Mouse (Mus musculus) adrenal gland, adult 8-10 months (tissue): Measurements from ENCODE around the gene Dlx4. TPM values are rescaled to one million over a fixed set of nuclear protein-coding genes. Genes with fewer than 3 reads are reported as not detected.

Experiments
- DNase-seq: peaks from one replicate; pipeline ENCODE4 v3.0.0; 2022
- total RNA-seq, 4 experiments: library from RNA; stranded (reverse); gene quantifications; 2 replicates each; pipeline ENCODE4 v1.2.4; 2022

Dlx4 gene
- under 1 TPM in 2 of 4 experiments, not detected in 2; 0.28 to 0.32 TPM for total RNA-seq

DNA sequence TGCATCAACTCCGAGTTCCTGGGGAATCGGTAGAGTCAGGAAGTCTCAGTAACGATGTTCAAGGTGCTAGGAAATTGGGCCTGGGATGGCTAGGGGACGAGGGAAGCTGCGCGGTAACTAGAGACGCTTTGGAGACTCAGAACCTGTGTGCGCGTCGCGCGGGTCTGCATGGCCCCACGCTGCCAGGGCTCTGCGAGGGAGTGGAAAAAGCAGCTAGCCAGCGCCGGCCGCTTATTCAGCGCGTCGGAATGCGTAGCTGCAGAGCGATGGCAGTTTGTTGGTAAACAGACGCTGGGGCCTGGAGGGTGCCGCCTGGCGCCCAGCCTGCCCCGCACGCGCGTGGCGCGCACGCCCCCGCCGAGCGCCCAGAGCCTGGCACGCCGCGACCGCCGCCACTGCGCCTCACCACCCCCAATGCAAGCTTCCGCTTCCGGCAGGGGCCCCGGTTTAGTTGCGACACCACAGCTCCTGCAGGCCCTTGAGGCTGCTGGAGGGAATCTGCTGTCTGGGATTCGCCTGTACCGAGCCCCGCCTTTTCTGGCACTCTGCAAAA lies at the start of gene Dlx4:
TSS of gene Dlx4 (minus strand) at position 413 of the 553 bp plus-strand sequence.
- peak; percentile 40 for DNase-seq

DNA sequence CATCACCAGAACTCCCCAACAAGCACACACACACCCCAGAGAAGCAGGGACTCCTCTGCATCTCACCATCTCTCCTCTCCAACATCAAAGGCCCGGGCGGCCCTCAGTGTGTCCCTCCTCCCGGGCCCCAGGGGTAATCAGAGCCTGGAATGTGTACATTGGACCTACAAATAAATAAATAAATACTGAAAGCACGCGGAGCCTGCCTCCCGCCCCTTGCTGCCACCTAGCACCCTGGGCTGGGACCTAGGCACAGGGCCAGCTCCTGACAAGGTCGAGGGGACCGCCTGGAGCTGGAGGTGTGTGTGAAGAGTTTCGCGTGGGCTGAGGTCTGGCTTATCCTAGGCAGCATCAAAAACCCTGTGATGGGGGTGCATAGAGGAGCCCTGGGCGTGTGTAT lies 43.8 kb upstream of the Dlx4 start:
- DNase-seq = no peak

DNA sequence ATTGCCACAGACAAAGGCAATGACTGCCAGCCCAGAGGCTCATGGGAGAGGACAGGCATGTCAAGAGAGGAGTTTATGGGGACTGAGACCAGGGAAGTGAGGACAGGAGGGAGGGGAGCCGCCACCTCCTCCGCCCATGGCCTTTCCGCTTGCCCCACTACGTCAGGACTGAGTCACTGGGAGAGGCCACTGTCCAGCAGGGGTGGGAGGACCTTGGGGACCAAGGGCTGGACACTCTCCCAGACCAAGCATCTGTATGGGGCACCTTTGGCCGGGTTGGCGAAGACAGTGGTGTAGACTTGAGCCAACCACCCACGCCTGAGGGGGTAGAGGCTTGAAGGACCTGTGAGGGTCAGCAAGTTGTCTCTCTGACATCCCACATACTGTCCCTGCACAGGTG lies 40.8 kb upstream of the Dlx4 start:
- peak; percentile 83 for DNase-seq

DNA sequence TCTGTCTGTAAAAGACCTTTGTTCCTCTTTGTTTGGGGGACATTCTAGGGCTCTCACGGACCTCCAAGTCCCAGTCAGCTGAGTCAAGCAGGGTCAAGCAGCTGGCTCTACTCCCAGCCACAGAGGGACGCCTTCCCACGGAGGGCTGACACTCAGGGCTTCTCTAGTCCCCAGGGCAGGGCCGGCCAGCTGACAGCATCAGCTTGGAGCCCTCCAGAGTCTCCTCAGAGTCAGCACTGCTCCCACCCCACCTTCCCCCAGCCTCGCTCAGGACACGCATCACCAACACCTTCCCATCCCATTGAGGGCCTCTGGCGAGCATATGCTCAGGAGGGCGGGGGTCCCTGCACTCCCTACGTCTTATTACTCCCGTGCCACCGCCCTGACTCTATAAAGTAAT lies 39.6 kb upstream of the Dlx4 start:
- no peak for DNase-seq

DNA sequence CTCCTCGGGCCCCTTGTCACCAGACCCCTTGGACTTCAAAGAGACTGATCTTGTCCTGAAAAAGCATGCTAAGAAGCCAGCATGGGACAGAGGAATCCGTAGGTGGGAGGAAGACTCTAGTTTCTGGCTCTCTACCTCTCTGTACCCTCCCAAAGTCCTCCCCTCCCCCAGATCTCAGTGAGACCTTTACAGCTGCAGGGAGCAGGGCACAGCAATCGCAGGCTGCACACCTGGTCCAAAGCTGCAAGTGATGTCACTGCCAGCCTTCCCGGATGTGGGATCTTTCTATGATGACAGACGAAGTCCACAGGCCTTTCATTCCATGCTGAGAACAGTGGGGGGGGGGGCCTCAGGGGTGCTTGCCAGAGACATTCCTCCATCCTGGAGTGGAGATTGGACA lies 38.5 kb upstream of the Dlx4 start:
- DNase-seq = no peak

DNA sequence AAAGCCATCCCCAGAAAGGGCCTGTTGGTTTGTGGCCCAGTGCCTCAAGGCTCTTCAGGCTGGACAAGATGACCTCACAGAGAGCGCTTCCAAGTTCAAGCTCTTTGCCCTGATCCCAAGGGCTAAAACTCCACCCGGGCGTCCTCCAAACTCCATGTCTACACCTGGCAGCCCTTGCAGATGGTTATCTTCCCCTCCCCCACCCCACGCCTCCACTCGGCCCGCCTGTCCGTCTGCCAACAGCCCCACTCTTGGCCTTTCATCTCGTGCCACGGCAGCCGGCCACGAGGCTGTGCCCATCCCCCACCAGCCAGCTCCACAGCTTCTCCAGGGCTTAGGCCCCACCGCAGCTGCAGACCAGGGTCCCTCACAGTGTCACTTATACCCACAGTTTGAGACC lies 33.2 kb upstream of the Dlx4 start:
- DNase-seq = peak; percentile 14

DNA sequence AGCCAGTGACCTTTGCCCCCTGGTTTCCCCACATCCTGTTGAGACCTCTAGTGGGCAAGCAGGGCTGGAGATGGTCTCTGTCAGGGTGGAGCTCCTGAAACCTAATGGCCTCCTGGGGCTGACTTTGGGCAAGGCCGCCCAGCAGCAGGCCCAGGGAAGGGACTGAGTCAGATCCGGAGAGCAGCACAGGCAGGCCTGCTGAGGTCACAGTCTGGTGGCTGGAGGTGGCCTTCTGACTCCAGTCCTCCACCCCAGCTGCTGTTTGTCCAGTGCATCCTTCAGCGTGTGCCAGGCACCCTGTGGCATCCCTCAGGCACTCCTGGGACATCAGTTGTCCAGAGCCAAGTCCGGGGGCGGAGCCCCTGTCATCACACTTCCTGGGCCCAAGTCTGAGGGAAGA lies 19.8 kb upstream of the Dlx4 start:
- peak; percentile 28 for DNase-seq

DNA sequence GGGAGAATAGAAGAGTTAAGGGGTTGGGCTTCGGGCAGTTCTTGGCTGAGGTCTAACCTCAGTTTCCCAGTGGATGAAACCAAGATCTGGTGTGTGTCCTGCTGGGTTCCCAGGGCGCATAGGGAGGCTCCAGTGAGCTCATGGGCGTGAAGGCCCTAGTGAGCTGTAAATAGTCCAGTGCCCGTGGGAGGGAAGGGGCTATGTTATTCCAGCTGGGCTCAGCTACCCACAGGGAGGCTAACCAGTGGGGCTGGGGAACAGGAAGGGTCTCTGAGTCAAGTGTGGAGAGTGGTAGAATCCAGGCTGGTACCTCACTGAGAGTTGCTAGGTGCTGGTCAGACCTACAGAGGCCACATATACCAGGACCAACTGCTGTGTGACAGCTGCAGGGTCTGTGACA lies 15.6 kb upstream of the Dlx4 start:
- no peak for DNase-seq

DNA sequence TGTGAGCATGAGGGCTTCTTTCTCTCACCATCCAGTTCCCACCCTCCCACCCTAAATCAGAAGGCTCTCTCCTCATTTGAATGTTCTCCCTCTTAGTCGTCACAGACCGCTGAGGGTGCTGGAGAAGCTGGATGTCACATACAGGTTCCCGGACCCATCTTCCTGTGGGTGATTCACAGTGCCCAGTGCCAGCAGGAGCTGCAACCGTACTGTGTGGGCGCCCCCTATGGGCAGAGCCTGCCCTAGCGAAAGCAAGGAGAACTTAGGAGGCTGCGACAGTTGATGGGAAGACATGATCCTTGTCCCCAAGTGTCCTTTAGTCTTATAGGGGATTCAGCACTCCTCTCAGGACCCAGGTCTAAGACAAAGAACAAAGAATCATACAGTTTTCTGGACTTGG lies 14.6 kb upstream of the Dlx4 start:
- DNase-seq = no peak

DNA sequence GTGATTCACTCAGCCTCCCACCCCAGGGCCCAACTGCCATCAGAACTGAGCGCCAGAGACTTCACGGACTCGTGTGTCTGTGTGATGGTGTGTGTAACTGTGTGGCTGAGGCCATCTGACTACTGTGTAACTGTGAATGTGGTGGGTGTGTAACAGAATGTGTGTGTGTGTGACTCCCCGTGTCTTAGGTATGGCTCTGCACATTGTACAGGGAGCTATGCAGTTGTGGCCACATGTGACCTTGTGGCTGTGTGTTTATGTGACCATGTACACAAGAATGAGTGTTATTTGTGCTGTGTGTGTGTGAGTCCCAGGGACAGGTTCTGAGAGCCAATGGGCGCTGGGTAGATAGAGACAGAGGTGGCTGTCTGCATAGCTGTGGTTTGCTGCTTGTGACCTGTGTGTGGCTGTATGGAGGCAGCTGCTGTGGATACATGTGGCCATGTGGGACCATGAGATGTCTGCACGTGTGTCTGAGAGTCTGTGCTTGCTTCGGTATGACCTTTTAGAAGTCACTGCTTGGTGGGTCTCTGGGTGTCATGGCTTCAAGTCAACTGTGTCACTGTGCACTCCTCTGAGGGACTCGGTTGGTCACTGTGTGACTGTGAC lies 13.8 kb upstream of the Dlx4 start:
- DNase-seq = no peak

DNA sequence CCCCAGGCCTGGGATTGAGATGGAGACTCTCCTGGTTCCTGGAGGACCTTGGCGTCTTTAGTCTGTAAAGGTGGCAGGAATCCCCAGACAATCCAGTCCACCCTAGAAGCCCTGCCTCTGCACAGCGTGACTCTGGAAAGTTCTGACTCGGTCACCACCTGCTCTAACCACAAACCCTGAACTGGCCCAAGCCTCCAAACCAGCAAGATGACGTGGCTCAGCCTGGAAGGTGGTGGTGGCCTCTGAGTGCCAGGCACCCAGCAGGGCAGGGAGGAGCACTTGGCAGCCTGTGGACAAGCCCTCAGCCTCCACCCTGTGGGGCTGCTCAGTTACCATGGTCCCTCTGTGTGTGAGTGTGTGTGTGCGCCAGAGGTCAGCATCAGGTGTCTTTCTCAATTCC lies 11.8 kb upstream of the Dlx4 start:
- DNase-seq = no peak

DNA sequence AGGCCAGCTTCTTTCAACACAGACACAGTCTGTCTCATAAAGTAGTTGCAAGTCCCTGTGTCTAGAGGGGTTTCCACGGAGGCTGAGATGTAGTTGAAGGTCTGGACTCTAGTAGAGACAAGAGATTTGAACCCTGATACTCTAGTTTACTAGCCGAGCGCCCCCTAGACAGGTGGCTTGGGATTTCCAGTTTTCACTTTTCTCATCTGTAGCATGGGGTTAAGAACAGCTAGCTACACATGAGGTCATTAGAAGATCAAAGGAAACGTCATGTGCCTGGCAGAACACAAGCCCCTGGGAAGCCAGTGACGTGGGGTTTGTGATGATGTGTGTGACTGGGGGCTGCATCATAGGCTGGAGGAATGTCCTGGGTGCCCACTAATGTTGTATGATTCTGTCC lies 11.3 kb upstream of the Dlx4 start:
- no peak for DNase-seq

DNA sequence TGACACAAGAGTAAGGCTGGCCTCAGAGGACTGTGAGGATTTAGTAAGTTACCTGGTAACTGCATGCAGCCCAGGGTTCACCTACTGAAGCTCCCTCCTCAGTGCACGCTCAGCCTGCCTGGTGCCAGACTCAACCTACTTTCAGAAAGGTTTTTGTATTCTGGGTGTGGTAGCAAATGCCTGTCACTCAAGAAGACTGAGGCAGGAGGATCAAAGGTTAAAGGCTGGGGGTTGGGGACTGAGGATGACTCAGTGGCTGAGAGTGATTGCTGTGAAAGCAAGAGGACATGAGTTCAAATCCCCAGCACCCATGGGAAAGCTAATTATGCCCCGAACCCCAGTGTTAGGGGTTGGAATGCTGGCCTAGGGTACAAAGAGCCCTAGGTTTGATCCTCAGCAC lies 9.4 kb upstream of the Dlx4 start:
- DNase-seq = no peak

DNA sequence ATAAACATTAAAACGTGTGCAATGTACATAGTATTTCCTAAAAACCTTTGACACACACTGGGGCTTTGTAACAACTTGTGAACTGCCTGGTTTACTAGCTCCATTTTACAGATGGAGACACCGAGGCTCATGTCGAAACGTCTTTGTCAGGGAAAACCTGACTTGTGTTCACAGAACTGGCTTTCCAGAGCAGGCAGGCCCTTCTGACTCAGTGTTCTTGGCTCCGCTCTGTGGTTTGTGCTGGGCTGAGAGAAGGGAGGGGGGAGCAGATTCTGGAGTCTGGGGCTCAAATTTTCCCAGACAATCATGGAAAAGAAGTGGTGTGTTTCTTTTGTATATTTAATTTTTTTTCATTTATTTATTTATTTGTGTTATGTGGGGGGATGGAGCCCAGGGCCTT lies 7.6 kb upstream of the Dlx4 start:
- DNase-seq = no peak

DNA sequence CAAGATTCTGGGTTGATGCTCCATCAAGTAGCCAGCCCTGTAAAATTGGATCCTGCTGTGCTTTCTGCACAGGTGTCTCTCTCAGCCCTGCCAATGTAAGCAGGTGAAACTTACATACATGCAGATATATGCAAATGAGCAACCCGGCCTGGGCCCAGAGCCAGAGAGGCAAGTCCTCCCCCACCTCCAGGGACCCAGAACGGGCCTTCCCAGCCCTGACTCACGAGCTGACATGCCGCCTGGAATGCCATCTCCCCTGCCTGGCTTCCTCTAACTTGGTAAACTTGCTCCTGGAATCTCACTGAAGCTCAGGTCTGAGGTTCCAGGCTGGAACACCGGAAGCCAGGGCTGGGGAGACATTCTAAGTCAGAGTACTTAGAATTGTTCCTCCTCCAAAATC lies 7.1 kb upstream of the Dlx4 start:
- DNase-seq = no peak

DNA sequence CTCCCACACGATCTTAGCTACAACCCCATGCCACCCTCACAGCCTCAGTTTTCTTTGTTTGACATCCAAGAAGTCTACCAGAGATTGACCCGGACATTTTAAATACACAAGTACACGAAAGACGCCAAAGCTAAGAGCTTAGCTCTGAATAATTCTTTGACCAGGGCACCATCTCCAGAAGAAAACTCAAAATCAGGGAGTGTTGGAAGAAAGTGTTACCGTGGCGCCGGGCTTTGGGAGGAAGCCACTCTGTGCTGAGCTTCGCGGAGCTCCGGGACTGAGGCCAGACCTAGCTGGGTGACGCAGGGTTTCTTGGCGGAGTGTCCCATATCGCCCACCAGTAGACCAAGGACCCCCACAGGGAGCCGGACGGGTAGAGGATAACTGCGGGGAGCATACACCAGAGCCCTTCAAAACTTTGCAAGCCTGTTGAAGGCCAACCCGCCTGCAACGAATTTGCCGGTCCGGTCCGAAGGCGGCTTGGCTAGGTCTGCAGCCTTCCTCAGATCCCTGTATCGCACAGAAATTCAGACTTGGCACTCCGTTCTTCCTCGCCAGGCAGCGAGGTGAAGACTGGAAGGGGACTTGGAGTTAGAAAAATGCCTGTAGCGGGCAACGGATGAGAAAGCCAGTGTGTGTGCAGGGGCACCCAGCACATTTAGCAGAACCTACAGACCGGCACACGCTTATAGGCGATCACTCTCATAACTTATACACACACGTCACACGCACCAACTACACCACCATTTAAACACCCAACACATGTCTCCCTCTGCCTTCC lies 4.4 kb upstream of the Dlx4 start:
- no peak for DNase-seq

DNA sequence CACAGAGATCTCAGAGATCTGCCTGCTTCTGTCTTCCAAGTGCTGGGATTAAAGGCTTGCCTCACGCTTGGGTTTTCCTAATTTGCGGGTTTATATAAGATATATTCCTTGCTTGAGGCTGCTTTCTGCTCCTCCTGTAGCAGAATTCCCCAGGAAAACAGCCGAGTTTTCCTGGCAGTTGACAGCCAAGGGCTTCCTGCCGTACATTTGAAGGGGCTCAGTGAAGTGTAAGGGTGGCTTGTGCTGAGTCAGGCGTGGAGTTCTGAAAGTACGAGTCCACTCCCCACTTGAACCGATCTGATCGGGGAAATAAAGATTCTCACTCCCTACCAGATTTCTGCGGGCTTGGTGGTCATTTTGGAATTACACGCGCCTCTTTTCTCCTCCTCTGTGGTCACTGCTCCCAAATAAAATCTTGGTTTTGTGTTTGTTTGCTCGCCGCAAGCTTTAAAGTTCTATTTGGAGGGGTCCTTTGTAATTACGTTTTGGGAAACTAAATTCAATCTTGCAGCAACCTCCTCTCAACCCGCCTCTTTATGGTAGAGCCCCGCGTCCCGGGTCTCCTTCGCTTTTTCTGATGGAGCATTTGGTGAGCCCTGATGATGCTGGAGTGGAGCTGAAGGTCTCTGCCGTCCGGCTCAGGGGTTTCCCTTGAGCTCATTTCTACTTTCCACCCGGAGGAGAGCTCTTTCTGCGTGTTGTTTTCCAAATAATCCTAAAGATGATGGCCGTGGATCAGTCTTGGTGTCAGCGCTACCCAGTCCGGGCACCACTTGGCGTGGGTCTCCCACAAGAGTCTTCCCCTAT lies 3.6 kb upstream of the Dlx4 start:
- DNase-seq = no peak

DNA sequence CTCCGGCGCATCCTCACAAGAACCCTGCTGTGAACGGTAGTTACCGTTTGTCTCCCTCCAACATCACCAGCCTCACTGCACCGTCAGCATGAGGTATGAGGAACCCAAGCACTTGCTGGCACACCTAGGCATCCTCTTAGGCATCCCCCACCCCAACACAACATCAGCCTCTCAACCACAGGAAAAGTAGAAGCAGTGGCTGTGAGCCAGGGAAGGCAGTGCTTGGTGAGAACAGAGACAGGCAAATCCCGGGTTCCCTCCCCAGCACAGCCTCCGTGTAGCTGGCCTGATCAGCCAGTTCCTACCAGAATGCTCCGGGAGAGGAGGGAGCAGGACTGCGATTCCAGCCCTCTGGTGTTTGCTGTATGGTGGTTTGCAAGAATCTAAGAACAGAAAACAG lies 2.7 kb upstream of the Dlx4 start:
- no peak for DNase-seq

DNA sequence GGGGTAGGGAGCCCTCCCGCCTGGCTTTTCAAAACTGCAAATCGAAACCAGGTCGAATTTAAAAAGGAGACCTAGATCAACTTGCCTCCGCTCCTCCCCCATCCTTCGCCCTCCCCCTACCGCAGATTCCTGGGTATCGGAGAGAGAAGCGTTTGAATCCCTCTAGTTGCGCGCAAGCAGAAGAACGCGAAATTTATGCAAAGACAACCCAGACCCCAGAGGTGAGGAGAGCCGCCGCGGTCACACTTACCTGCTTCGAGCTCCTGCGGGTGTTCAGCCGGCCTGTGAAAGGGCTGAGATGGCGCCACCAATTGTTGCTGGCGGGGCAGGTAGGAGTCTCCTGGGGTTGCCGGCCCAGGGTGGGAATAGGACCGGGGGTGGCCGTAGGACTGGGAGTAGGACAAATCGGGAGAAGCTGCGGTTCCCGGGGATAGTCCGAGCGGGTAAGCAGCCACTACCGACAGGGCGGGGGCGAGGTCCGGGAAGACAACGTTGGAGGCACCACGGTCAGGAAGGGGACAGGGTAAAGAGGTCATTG lies 1.0 kb downstream of the Dlx4 start:
- DNase-seq = no peak

DNA sequence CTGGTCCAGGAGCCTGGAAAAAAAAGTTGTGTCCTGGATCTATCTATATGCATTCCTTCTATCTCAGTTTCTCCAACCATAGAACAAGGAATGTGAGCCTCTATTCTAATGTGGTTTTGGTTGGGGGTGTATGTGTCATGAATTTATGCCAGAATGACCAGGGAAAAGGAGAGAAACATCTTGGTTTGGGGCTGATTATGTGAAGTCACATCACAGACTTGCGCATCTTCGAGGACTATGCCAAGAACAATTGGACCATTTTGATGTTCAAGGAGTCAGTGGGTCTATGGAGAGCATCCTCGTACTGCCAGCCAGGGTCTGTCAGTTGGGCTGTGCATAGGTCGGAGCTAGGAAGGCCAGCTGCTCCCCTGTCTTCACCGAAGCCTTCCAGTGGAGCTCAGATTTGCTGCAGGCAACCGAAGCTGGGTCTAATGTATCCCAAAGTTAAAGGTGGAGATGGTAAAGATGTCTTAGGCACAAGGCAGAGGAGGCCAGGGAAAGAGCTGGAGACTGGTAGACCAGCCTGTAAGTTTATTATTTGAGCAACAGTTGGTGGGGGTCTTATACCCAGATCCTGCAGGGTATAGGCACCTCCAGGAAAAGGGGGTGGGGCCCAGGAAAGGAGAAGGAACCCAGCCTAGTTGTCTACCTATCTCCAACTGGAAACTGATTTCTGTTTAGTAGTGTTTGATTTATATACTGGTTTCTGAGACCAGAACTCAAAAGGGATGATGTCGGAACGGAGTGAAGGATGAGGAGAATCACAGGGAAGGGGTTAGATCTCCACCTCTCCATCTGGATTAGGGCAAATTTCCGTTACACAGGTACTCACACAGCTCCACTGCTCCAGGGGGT lies 1.7 kb downstream of the Dlx4 start:
- DNase-seq = no peak

DNA sequence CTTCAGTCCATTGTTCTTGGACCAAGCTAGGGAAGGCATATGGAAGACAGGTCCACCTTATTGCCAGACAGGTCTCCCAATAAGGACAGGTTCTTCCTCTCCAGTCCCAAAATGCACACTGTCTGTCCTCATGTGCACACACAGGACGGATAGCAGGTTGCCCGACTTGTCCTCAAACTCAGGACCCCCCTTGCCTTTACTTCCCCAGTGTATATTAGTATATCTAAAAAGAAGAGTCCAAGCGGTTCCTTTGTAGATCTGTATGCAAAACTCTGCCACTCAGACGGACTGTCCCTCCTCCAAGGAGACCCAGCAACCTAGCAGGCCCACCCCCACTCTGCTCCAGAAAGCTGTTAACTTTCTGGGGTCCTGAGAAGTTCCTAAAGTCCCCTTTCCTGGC lies 2.4 kb downstream of the Dlx4 start:
- no peak for DNase-seq

DNA sequence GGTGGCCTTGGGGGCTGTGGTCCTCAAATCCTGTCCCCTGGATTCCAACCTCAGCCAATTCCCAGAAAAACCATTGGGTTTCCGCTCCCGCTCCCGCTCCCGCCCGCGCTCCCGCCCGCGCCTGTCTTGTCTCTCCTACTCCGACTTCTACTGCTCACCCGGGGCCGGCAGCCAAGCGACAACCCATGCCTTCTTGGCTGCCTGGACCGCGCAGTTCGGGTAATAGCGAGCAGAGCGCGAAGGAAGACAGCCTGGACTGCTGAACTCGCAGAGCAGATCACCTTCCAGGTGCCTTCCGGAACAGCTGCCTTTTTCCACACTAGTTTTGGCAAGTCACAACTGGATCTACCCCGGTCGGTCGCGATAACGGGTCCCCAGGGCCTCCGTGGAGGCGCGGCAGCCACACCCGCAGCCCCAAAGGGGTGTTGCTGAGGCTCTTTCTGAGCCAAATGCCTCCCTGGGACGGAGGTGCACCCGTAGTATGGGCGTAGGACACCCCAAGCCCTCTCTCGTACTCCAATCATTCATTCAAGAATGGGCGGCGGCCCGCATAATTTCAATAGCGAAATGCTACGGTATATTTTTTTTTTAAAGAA lies 3.0 kb downstream of the Dlx4 start:
- DNase-seq = no peak
